Mouse (Mus musculus) MEL (cell line): ENCODE measurements around the gene Churc1. TPM values are rescaled to one million over a fixed set of nuclear protein-coding genes. Genes with fewer than 3 reads are reported as not detected.
"Not testable (repeated sequence)": the region's sequence is repeated elsewhere in the genome, so short reads cannot be mapped to it uniquely, and the experiment has no call there.

Source experiments
- DNase-seq: peaks from one replicate; pipeline ENCODE4 v3.0.0; 2011; ENCODE audit warnings: low read depth, low spot score
- H3K27ac ChIP-seq: 2 replicates; pipeline ENCODE4 v1.5.1; 2012; ENCODE audit warnings: low read depth, mild to moderate bottlenecking, control low read depth, low read length, moderate library complexity; ENCODE audit not compliant: control insufficient read depth
- H3K27me3 ChIP-seq, 2 experiments: fragments of 150-350 bp in 1 of 2; sonication (generic) in 1 of 2; 2 replicates each; pipeline ENCODE4 v1.6.1; 2012; ENCODE audit warnings: low read length in 2 of 2, mild to moderate bottlenecking in 2 of 2, improper control_type of control experiment in 1 of 2, moderate library complexity in 1 of 2; ENCODE audit not compliant: insufficient read depth in 2 of 2, control insufficient read depth in 1 of 2
- H3K36me3 ChIP-seq, 2 experiments: 2 replicates each; pipeline ENCODE4 v1.6.1; 2012 to 2014; ENCODE audit warnings: low read length in 2 of 2, improper control_type of control experiment in 1 of 2, inconsistent platforms in 1 of 2, mild to moderate bottlenecking in 1 of 2; ENCODE audit not compliant: insufficient read depth in 2 of 2, control insufficient read depth in 1 of 2
- H3K4me1 ChIP-seq, 2 experiments: fragments of 150-350 bp in 1 of 2; sonication (generic) in 1 of 2; 2 replicates each; pipeline ENCODE4 v1.6.1; 2012; ENCODE audit warnings: low read length in 2 of 2, improper control_type of control experiment in 1 of 2, mild to moderate bottlenecking in 1 of 2; ENCODE audit not compliant: insufficient read depth in 2 of 2, control insufficient read depth in 1 of 2
- H3K4me3 ChIP-seq, 2 experiments: fragments of 150-350 bp in 1 of 2; sonication (generic) in 1 of 2; 2 replicates each; pipeline ENCODE4 v1.5.1; 2012; ENCODE audit warnings: low read depth in 2 of 2, low read length in 2 of 2, mild to moderate bottlenecking in 2 of 2, moderate library complexity in 2 of 2, control low read depth in 1 of 2, improper control_type of control experiment in 1 of 2; ENCODE audit not compliant: control insufficient read depth in 1 of 2, insufficient read depth in 1 of 2
- H3K79me2 ChIP-seq: 2 replicates; pipeline ENCODE4 v1.6.1; 2012; ENCODE audit warnings: mild to moderate bottlenecking, low read length, moderate library complexity; ENCODE audit not compliant: control insufficient read depth, poor library complexity, insufficient read depth
- H3K9ac ChIP-seq: 2 replicates; pipeline ENCODE4 v1.6.1; 2012; ENCODE audit warnings: low read depth, mild to moderate bottlenecking, control low read depth, low read length, moderate library complexity; ENCODE audit not compliant: control insufficient read depth, poor library complexity, severe bottlenecking
- H3K9me3 ChIP-seq: fragments of 150-350 bp; sonication (generic); replicated peaks from 2 replicates; pipeline ENCODE4 v1.6.1; 2012; ENCODE audit warnings: mild to moderate bottlenecking, low read length, improper control_type of control experiment, moderate library complexity; ENCODE audit not compliant: insufficient read depth
- CHD1 ChIP-seq: IDR thresholded peaks from 2 replicates; pipeline ENCODE4 v1.6.1; 2012; ENCODE audit warnings: low read depth, mild to moderate bottlenecking, inconsistent platforms, low read length, improper control_type of control experiment
- CHD2 ChIP-seq: IDR thresholded peaks from 2 replicates; pipeline ENCODE4 v1.6.1; 2011; ENCODE audit warnings: low read length, improper control_type of control experiment
- E2F4 ChIP-seq: IDR thresholded peaks from 2 replicates; pipeline ENCODE4 v1.6.1; 2011; ENCODE audit warnings: low read depth, low read length, improper control_type of control experiment, borderline replicate concordance
- EP300 ChIP-seq, 2 experiments: IDR thresholded peaks; 2 replicates each; pipeline ENCODE4 v1.6.1; 2011; ENCODE audit warnings: improper control_type of control experiment in 2 of 2, low read length in 2 of 2, low read depth in 1 of 2, mild to moderate bottlenecking in 1 of 2
- ETS1 ChIP-seq: IDR thresholded peaks from 2 replicates; pipeline ENCODE4 v1.6.1; 2012; ENCODE audit warnings: low read depth, mild to moderate bottlenecking, inconsistent platforms, low read length, improper control_type of control experiment, moderate library complexity
- GABPA ChIP-seq: IDR thresholded peaks from 2 replicates; pipeline ENCODE4 v1.6.1; 2012; ENCODE audit warnings: low read depth, mild to moderate bottlenecking, inconsistent platforms, low read length, improper control_type of control experiment, moderate library complexity
- GATA1 ChIP-seq: IDR thresholded peaks from 2 replicates; pipeline ENCODE4 v1.6.1; 2011; ENCODE audit warnings: low read depth, low read length, improper control_type of control experiment
- HCFC1 ChIP-seq: IDR thresholded peaks from 2 replicates; pipeline ENCODE4 v1.6.1; 2012; ENCODE audit warnings: low read depth, mild to moderate bottlenecking, inconsistent platforms, low read length, improper control_type of control experiment, moderate library complexity
- KAT2A ChIP-seq: conservative IDR thresholded peaks from 2 replicates; pipeline ENCODE4 v1.6.1; 2012; ENCODE audit warnings: low read depth, low read length, improper control_type of control experiment, inconsistent platforms
- MAFK ChIP-seq: IDR thresholded peaks from 2 replicates; pipeline ENCODE4 v1.6.1; 2011; ENCODE audit warnings: low read depth, mild to moderate bottlenecking, low read length, improper control_type of control experiment, borderline replicate concordance
- MAX ChIP-seq: IDR thresholded peaks from 2 replicates; pipeline ENCODE4 v1.6.1; 2011; ENCODE audit warnings: low read length, improper control_type of control experiment
- MAZ ChIP-seq: IDR thresholded peaks from 2 replicates; pipeline ENCODE4 v1.6.1; 2012; ENCODE audit warnings: low read depth, mild to moderate bottlenecking, inconsistent platforms, low read length, improper control_type of control experiment
- MXI1 ChIP-seq: IDR thresholded peaks from 2 replicates; pipeline ENCODE4 v1.6.1; 2011; ENCODE audit warnings: mild to moderate bottlenecking, low read depth, low read length, improper control_type of control experiment
- MYC ChIP-seq: IDR thresholded peaks from 2 replicates; pipeline ENCODE4 v1.6.1; 2011; ENCODE audit warnings: low read depth, mild to moderate bottlenecking, low read length, improper control_type of control experiment, moderate library complexity
- NRF1 ChIP-seq: IDR thresholded peaks from 2 replicates; pipeline ENCODE4 v1.6.1; 2014; ENCODE audit warnings: low read depth, mild to moderate bottlenecking, inconsistent platforms, low read length, improper control_type of control experiment, moderate library complexity; ENCODE audit not compliant: poor library complexity, insufficient read depth, severe bottlenecking
- POLR2AphosphoS2 ChIP-seq: IDR thresholded peaks from 2 replicates; pipeline ENCODE4 v1.6.1; 2011; ENCODE audit warnings: low read length, improper control_type of control experiment
- POLR2AphosphoS5 ChIP-seq: IDR thresholded peaks from 2 replicates; pipeline ENCODE4 v1.6.1; 2012; ENCODE audit warnings: low read depth, borderline replicate concordance, mild to moderate bottlenecking, inconsistent platforms, low read length, moderate library complexity, mixed read lengths
- RAD21 ChIP-seq: IDR thresholded peaks from 2 replicates; pipeline ENCODE4 v1.6.1; 2011; ENCODE audit warnings: mild to moderate bottlenecking, low read depth, low read length, improper control_type of control experiment
- RCOR1 ChIP-seq: IDR thresholded peaks from 2 replicates; pipeline ENCODE4 v1.6.1; 2012; ENCODE audit warnings: low read depth, mild to moderate bottlenecking, inconsistent platforms, low read length, improper control_type of control experiment
- SIN3A ChIP-seq: IDR thresholded peaks from 2 replicates; pipeline ENCODE4 v1.6.1; 2012; ENCODE audit warnings: low read length, improper control_type of control experiment, inconsistent platforms
- SMC3 ChIP-seq: IDR thresholded peaks from 2 replicates; pipeline ENCODE4 v1.6.1; 2011; ENCODE audit warnings: low read depth, low read length, improper control_type of control experiment
- TAL1 ChIP-seq: IDR thresholded peaks from 2 replicates; pipeline ENCODE4 v1.6.1; 2012; ENCODE audit warnings: mild to moderate bottlenecking, inconsistent platforms, low read length, moderate library complexity, mixed read lengths
- TBP ChIP-seq: IDR thresholded peaks from 2 replicates; pipeline ENCODE4 v1.8.0; 2011; ENCODE audit warnings: low read depth, low read length, improper control_type of control experiment
- TCF12 ChIP-seq: IDR thresholded peaks from 2 replicates; pipeline ENCODE4 v1.6.1; 2014; ENCODE audit warnings: low read depth, mild to moderate bottlenecking, inconsistent platforms, low read length, improper control_type of control experiment, moderate library complexity
- USF1 ChIP-seq: IDR thresholded peaks from 2 replicates; pipeline ENCODE4 v1.6.1; 2014; ENCODE audit warnings: low read depth, mild to moderate bottlenecking, inconsistent platforms, low read length, improper control_type of control experiment, moderate library complexity
- ZKSCAN1 ChIP-seq: IDR thresholded peaks from 2 replicates; pipeline ENCODE4 v1.6.1; 2012; ENCODE audit warnings: low read depth, mild to moderate bottlenecking, inconsistent platforms, low read length, improper control_type of control experiment, moderate library complexity
- ZMIZ1 ChIP-seq: IDR thresholded peaks from 2 replicates; pipeline ENCODE4 v1.6.1; 2012; ENCODE audit warnings: low read depth, mild to moderate bottlenecking, inconsistent platforms, low read length, improper control_type of control experiment, moderate library complexity
- polyA plus RNA-seq, 2 experiments: library from polyadenylated mRNA; stranded (reverse) in 1 of 2; unstranded in 1 of 2; fragments of >175 nt in 1 of 2; fragments of >200 nt in 1 of 2; gene quantifications; 2 replicates each; pipeline versions ENCODE4 v1.2.1 to v1.2.4; 2012; ENCODE audit warnings: low replicate concordance in 2 of 2, low read depth in 1 of 2; ENCODE audit not compliant: insufficient read length in 2 of 2, insufficient read depth in 1 of 2, missing spikeins in 1 of 2
- total RNA-seq: library from RNA; depleted of rRNA; stranded (reverse); fragments of 300-350 nt; gene quantifications from 2 replicates; pipeline ENCODE4 v1.2.3, GENCODE M21; 2012

Gene Churc1
- total and polyA plus RNA-seq, 3 experiments: 74.9 to 186 TPM; not detected in 1

GRCm38 (mm10) chr12:76784056-76784619 is 18.8 kb downstream of the Churc1 start:
- no peak for DNase-seq
- H3K79me2 ChIP-seq: no peaks in the 10 kb centered on the region
- H3K36me3 ChIP-seq: no peaks in the 10 kb centered on the region
- no peaks in the 10 kb centered on the region for H3K27me3 ChIP-seq
- no peaks in the 10 kb centered on the region for H3K9me3 ChIP-seq
- no peak overlapping the region for H3K27ac ChIP-seq
- TF ChIP-seq CHD2 (no peak), KAT2A (no peak), MAX (no peak), POLR2AphosphoS2 (no peak), MAFK (no peak), NRF1 (no peak), MYC (no peak), SMC3 (no peak)
- no peak overlapping the region for H3K9ac ChIP-seq
- H3K4me1 ChIP-seq: no peaks in the 10 kb centered on the region
- H3K4me3 ChIP-seq: no peak overlapping the region

DNA sequence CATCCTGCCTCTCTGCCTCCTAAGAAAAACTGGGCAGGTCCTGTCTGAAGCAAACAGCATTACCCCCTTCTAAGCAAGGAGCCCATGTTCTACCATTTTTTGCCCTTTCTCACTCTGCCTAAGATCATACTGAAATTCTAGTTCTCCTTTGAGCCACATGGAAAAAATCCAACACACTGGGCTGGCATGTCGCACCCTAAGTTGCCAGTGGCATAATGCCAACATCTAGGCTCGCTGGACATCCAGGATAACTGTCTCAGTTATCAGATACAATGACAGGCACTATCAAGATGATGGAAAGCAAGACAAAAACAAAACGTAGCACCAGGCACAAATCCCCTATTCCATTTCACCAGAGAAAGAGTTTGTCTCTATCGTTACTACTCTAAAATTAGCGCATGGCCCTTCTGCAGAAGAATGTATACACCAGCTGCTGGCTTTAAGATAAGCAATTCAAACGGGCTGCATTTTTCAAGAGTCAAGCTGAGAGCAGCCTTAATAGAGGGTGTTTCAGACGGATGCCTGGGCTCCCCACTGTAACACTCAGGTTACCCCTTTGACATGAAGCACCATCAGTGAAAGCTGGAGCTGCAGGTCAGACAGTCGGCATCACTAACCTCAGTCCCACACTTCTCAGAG is 25.2 kb downstream of the Churc1 start:
- Histone ChIP-seq H3K4me3 (no peak overlapping the region), H3K27ac (no peak overlapping the region), H3K36me3 (no peaks in the 10 kb centered on the region; a peak in 1 of 4 replicates), H3K4me1 (peaks cover 2 to 10% of the 10 kb centered on the region in 2 experiments), H3K79me2 (no peaks in the 10 kb centered on the region), H3K9ac (no peak overlapping the region), H3K9me3 (no peaks in the 10 kb centered on the region), H3K27me3 (0 out of 4 replicates have a peak, but pooled peaks cover 0 to 2% of the 10 kb centered on the region in 2 experiments)
- TF ChIP-seq ZMIZ1: no peak
- TF ChIP-seq MYC: no peak
- peak; percentile 51; the same call in 1 of the 2 replicates for TF ChIP-seq MXI1
- peak; percentile 70 for TF ChIP-seq GATA1
- no peak for TF ChIP-seq USF1
- TF ChIP-seq ETS1: peak; percentile 66
- TF ChIP-seq GABPA: no peak
- TF ChIP-seq SIN3A: peak; percentile 50
- no peak for TF ChIP-seq RAD21
- TF ChIP-seq MAFK: no peak
- TF ChIP-seq EP300 (IDR thresholded peaks at IDR 0.05; ENCODE audit: low read depth in 1 of 2, low read length in 2 of 2): peak; percentile 25 to 56; a peak in 1 of 4 replicates
- no peak for TF ChIP-seq RCOR1
- TF ChIP-seq E2F4: no peak
- TF ChIP-seq TCF12: peak; percentile 56
- TF ChIP-seq ZKSCAN1: no peak
- TF ChIP-seq POLR2AphosphoS5: no peak
- TF ChIP-seq CHD1: no peak
- TF ChIP-seq TAL1: peak; percentile 54
- TF ChIP-seq MAX: no peak
- no peak for TF ChIP-seq TBP
- no peak for TF ChIP-seq HCFC1
- no peak for TF ChIP-seq MAZ
- peak; percentile 67 for DNase-seq

GRCm38 (mm10) chr12:76792540-76792939 is 27.2 kb downstream of the Churc1 start:
- not testable (repeated sequence) for H3K9ac ChIP-seq, H3K9me3 ChIP-seq, H3K79me2 ChIP-seq, H3K4me3 ChIP-seq, H3K36me3 ChIP-seq, H3K27ac ChIP-seq, H3K27me3 ChIP-seq, DNase-seq
- peaks cover 2 to 13% of the 10 kb centered on the region in 2 experiments for H3K4me1 ChIP-seq
